Mouse (Mus musculus) cortical plate, adult 2 months (tissue): ENCODE measurements around the gene Ugt1a1. TPM values are rescaled to one million over a fixed set of nuclear protein-coding genes. Genes with fewer than 3 reads are reported as not detected.

Source experiments
- H3K27ac ChIP-seq: fragments of 200-500 bp; 2 replicates; pipeline ENCODE4 v1.5.1; 2012; ENCODE audit warnings: low read length, control low read depth, inconsistent platforms; ENCODE audit not compliant: insufficient read depth
- H3K4me1 ChIP-seq: fragments of 200-500 bp; 2 replicates; pipeline ENCODE4 v1.6.1; 2011; ENCODE audit warnings: low read length; ENCODE audit not compliant: control insufficient read depth, insufficient read depth
- H3K4me3 ChIP-seq: fragments of 200-500 bp; 2 replicates; pipeline ENCODE4 v1.5.1; 2011; ENCODE audit warnings: mild to moderate bottlenecking, low read length, control low read depth; ENCODE audit not compliant: insufficient read depth
- CTCF ChIP-seq: fragments of 200-500 bp; IDR thresholded peaks from 2 replicates; pipeline ENCODE4 v1.5.1; 2011; ENCODE audit warnings: mild to moderate bottlenecking, control low read depth, low read length; ENCODE audit not compliant: insufficient read depth; ENCODE audit errors: extremely low read depth
- POLR2A ChIP-seq: fragments of 200-500 bp; IDR thresholded peaks from 2 replicates; pipeline ENCODE4 v1.6.1; 2011; ENCODE audit warnings: mild to moderate bottlenecking, low read length, control low read depth; ENCODE audit not compliant: insufficient read depth; ENCODE audit errors: extremely low read depth
- polyA plus RNA-seq: library from polyadenylated mRNA; depleted of rRNA; stranded (reverse); fragments of >200 nt; gene quantifications from 2 replicates; pipeline ENCODE4 v1.2.3, GENCODE M21; 2012

Gene Ugt1a1
- polyA plus RNA-seq, 1 experiment = 0.06 TPM

GRCm38 (mm10) chr1:88240579-88240978, 28.8 kb downstream of the Ugt1a1 start:
- Histone ChIP-seq H3K27ac (no peak overlapping the region), H3K4me1 (no peaks in the 10 kb centered on the region), H3K4me3 (no peak overlapping the region)
- TF ChIP-seq POLR2A = no peak
- no peak for TF ChIP-seq CTCF

DNA sequence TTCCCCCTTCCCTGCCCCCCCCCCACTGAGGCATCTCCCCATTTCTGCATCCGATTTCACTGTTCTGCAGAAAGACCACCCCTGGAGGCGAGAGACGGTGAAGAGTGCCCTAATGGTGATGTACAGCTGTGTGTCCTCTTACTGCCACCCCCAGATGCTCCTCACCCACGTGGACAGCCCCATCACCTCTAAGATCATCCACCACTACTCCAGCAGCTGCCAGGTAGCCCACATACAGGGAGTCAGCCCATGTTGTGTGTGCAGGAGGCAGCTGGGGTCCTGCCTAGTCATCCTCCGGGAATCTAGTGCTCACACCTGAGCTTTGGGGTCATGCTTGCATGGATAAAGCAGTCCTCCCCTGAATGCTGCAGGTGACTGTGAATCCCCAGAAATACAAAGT, 32.1 kb downstream of the Ugt1a1 start:
- TF ChIP-seq CTCF (no peak), POLR2A (no peak)
- Histone ChIP-seq H3K27ac (no peak overlapping the region), H3K4me3 (no peak overlapping the region), H3K4me1 (no peaks in the 10 kb centered on the region)

- Histone ChIP-seq H3K4me1 (no peaks in the 10 kb centered on the region), H3K4me3 (no peak overlapping the region), H3K27ac (no peak overlapping the region)
- TF ChIP-seq CTCF = no peak
- TF ChIP-seq POLR2A = no peak
These were observed 34.1 kb downstream of the Ugt1a1 start for GRCm38 (mm10) chr1:88245881-88246280.

DNA sequence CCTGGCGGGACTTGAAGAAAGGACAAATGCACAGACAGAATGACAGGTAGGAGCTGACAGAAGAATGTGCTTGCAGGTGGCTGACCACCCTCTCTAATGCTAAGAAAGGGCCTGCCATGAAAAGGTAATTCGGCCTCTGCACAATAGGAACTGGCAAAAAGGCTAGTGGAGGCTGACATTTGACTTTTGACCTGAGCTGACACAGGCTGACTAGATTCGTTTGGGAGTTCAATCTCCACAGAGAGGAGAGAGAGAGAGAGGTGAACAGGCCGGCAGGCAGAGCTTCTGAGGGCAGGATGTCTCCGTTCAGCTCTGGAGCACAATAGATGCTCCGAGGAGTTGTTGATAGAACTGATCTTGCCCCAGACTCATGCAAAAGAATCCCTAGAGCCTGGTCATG, 34.6 kb downstream of the Ugt1a1 start:
- no peak for TF ChIP-seq CTCF
- no peak for TF ChIP-seq POLR2A
- Histone ChIP-seq H3K27ac (no peak overlapping the region), H3K4me1 (no peaks in the 10 kb centered on the region), H3K4me3 (no peak overlapping the region)

DNA sequence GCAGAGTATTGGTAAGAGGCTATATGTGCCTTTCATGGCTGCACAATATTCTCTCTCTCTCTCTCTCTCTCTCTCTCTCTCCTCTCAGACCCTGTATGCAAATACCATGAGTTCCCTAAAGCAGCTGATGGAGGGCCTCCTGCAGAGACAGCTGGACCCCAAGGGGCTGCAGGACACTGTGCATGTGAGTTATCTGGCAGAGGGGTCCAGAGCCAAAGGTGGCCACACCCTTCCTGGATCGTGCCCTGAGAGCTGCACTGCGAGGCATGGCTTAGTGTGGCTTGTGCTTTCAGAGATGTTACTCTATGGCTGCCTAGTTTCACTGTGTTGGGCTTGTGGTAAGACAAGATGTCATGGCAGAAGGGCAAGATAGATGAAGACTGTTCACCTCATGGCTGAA, 35.9 kb downstream of the Ugt1a1 start:
- H3K27ac ChIP-seq = no peak overlapping the region
- H3K4me1 ChIP-seq = no peaks in the 10 kb centered on the region
- no peak for TF ChIP-seq POLR2A
- H3K4me3 ChIP-seq = no peak overlapping the region

DNA sequence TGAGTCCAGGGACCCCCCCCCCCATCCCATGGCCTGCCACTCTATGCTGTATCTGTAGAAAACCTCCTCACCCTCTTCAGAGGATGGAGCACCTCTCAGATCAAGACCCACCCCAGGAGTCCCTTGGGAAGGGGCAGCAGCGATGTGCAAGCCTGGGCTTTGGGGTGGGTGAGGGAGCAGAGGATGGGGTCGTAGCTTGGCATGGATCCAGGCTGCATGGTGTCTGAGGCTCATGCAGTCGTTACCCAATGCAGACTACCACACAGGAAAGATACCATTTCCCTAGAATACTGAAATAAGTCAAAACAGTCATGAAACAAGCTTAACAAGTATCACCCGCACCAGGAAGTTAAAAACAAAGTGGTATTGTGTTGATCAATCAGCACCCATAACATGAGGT, 36.9 kb downstream of the Ugt1a1 start:
- H3K4me1 ChIP-seq = no peaks in the 10 kb centered on the region
- H3K27ac ChIP-seq = no peak overlapping the region
- H3K4me3 ChIP-seq = no peak overlapping the region
- TF ChIP-seq POLR2A (no peak), CTCF (no peak)

DNA sequence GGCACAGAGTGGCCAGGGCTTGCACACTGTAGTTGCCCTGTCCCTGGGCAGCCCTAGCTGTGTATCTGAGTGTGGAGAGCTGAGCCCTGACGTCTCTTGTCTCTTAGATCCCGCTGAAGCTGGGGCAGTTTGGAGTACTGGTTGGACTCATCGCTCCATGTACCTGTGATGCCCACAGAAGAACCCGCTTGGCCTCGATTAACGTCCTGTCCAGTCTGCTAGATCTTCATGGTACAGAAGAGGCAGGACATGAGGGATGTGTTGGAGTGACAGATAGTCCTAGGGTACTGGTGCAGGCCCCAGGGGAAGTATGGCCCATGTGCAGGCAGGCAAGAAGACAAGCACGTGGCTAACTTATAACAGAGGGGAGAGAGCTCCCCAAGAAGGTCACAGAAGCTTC, 37.8 kb downstream of the Ugt1a1 start:
- H3K4me1 ChIP-seq = no peaks in the 10 kb centered on the region
- no peak overlapping the region for H3K4me3 ChIP-seq
- H3K27ac ChIP-seq = no peak overlapping the region
- TF ChIP-seq CTCF (no peak), POLR2A (no peak)

DNA sequence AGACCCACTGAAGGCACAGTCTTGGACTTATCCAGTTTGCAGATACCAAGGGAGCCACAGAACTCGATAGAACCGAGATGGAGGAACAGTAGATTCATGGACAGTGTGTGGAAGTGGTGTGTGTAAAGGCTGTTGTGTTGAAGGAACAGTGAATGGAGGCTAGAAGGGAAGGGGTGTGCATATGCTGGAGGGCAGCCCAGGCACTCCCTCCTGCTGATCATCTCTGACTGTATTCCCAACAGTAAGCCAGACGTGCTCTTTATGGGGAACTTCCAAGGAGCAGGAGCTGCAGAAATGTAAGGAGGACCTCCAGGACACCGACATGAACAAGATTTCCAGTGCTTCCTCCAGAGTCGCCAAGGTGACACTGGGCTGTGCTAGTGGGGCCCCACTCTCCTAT, 38.3 kb downstream of the Ugt1a1 start:
- H3K4me1 ChIP-seq = no peaks in the 10 kb centered on the region
- no peak overlapping the region for H3K27ac ChIP-seq
- no peak for TF ChIP-seq CTCF
- TF ChIP-seq POLR2A = no peak
- H3K4me3 ChIP-seq = no peak overlapping the region

GRCm38 (mm10) chr1:88253106-88253505, 41.3 kb downstream of the Ugt1a1 start:
- Histone ChIP-seq H3K27ac (no peak overlapping the region), H3K4me1 (no peaks in the 10 kb centered on the region), H3K4me3 (no peak overlapping the region)
- TF ChIP-seq CTCF (no peak), POLR2A (no peak)

- Histone ChIP-seq H3K27ac (no peak overlapping the region), H3K4me1 (no peaks in the 10 kb centered on the region), H3K4me3 (no peak overlapping the region)
- TF ChIP-seq CTCF (no peak), POLR2A (no peak)
These were observed 41.8 kb downstream of the Ugt1a1 start for GRCm38 (mm10) chr1:88253540-88253939.
